Mouse (Mus musculus): Measurements from ENCODE around the gene Ankrd49. TPM values are rescaled to one million over a fixed set of nuclear protein-coding genes. Genes with fewer than 3 reads are reported as not detected.

The Ankrd49 gene
- polyA plus RNA-seq, 1 experiment from 2014 or later, result 39.3 TPM

Other genes starting within 250 kb of the Ankrd49 start
- 16.8 and 18.6 TPM in 2 replicates for gene Amotl1, start 139.8 kb downstream of the Ankrd49 start, polyA plus RNA-seq (2016; fragmentation: Nextera tagmentation; extraction: Ambion mirVana)
- not detected in 2 replicates for gene Piwil4, start 44.1 kb downstream of the Ankrd49 start, polyA plus RNA-seq (2016; fragmentation: Nextera tagmentation; extraction: Ambion mirVana)
- 3.3 and 4.0 TPM in 2 replicates for gene Fut4, start 32.5 kb downstream of the Ankrd49 start, polyA plus RNA-seq (2016; fragmentation: Nextera tagmentation; extraction: Ambion mirVana)
- gene 1700012B09Rik, start 13.8 kb downstream of the Ankrd49 start, polyA plus RNA-seq (2016; fragmentation: Nextera tagmentation; extraction: Ambion mirVana), result not detected in 2 replicates
- gene Mre11a, start 202 bp downstream of the Ankrd49 start, polyA plus RNA-seq (2016; fragmentation: Nextera tagmentation; extraction: Ambion mirVana), result 25.5 and 27.5 TPM in 2 replicates
- not detected in 2 replicates for gene Gpr83, start 75.4 kb upstream of the Ankrd49 start, polyA plus RNA-seq (2016; fragmentation: Nextera tagmentation; extraction: Ambion mirVana)
- 0.10 TPM in 1 of 2 replicates, not detected in the other for gene Izumo1r, start 119.1 kb upstream of the Ankrd49 start, polyA plus RNA-seq (2016; fragmentation: Nextera tagmentation; extraction: Ambion mirVana)